Mouse (Mus musculus) embryonic fibroblast, embryonic 13.5 days (primary cell): Measurements from ENCODE around the gene 4930469K13Rik.

ENCODE experiments used
- CTCF ChIP-seq: IDR thresholded peaks from 2 replicates; pipeline ENCODE4 v1.5.1; 2011; ENCODE audit warnings: mild to moderate bottlenecking, control low read depth, low read length, moderate library complexity, borderline replicate concordance; ENCODE audit not compliant: insufficient read depth
- POLR2A ChIP-seq: IDR thresholded peaks from 2 replicates; pipeline ENCODE4 v1.6.1; 2011; ENCODE audit warnings: low read depth, mild to moderate bottlenecking, control low read depth, low read length, moderate library complexity

GRCm38 (mm10) chr11:34034008-34034505 is 64.3 kb downstream of the 4930469K13Rik start:
- TF ChIP-seq CTCF: no peak
- no peak for TF ChIP-seq POLR2A
